Mouse (Mus musculus) heart, adult 11 months (tissue): ENCODE results near the gene Heatr5a.

Experiments used
- DNase-seq: peaks from one replicate; pipeline ENCODE4 v3.0.0; 2022

Gene Heatr5a

GRCm38 (mm10) chr12:51971070-51971664 lies at the start of gene Heatr5a:
TSS of gene Heatr5a (minus strand) at chr12:51971321.
- DNase-seq: peak; percentile 99

- DNase-seq: no peak
Measured at GRCm38 (mm10) chr12:52014494-52015029, 43.4 kb upstream of the Heatr5a start.

GRCm38 (mm10) chr12:52014044-52014443 lies 42.9 kb upstream of the Heatr5a start:
- DNase-seq: no peak

GRCm38 (mm10) chr12:52013274-52013673 lies 42.2 kb upstream of the Heatr5a start:
- no peak for DNase-seq

- peak; percentile 67 for DNase-seq
Measured at GRCm38 (mm10) chr12:52012159-52012558, 41.0 kb upstream of the Heatr5a start.

- no peak for DNase-seq
Measured at GRCm38 (mm10) chr12:52010630-52010961, 39.5 kb upstream of the Heatr5a start.

- DNase-seq: no peak
Measured at GRCm38 (mm10) chr12:52009928-52010629, 39.0 kb upstream of the Heatr5a start.

GRCm38 (mm10) chr12:52006633-52006994 lies 35.5 kb upstream of the Heatr5a start:
- DNase-seq: no peak

GRCm38 (mm10) chr12:52005877-52006632 lies 34.9 kb upstream of the Heatr5a start, which contains the start of gene Dtd2:
TSS of gene Dtd2 (minus strand) at chr12:52006501.
- DNase-seq: peak; percentile 99

GRCm38 (mm10) chr12:52002746-52003145 lies 31.6 kb upstream of the Heatr5a start:
- DNase-seq: no peak

GRCm38 (mm10) chr12:52001544-52001943 lies 30.4 kb upstream of the Heatr5a start:
- peak; percentile 91 for DNase-seq

GRCm38 (mm10) chr12:51998366-51998932 lies 27.3 kb upstream of the Heatr5a start:
- no peak for DNase-seq

- DNase-seq: no peak
Measured at GRCm38 (mm10) chr12:51995738-51996536, 24.8 kb upstream of the Heatr5a start.

GRCm38 (mm10) chr12:51990629-51991028 lies 19.5 kb upstream of the Heatr5a start:
- DNase-seq: no peak

GRCm38 (mm10) chr12:51988536-51988935 lies 17.4 kb upstream of the Heatr5a start:
- DNase-seq: peak; percentile 68

- peak; percentile 92 for DNase-seq
Measured at GRCm38 (mm10) chr12:51985826-51986225, 14.7 kb upstream of the Heatr5a start.

GRCm38 (mm10) chr12:51985163-51985748 lies 14.1 kb upstream of the Heatr5a start:
- peak; percentile 81 for DNase-seq

- DNase-seq: peak; percentile 79
Measured at GRCm38 (mm10) chr12:51983625-51984024, 12.5 kb upstream of the Heatr5a start.

GRCm38 (mm10) chr12:51976531-51976930 lies 5.4 kb upstream of the Heatr5a start:
- DNase-seq: peak; percentile 92

GRCm38 (mm10) chr12:51974381-51974780 lies 3.3 kb upstream of the Heatr5a start:
- peak; percentile 79 for DNase-seq

GRCm38 (mm10) chr12:51972269-51973065 lies 1.3 kb upstream of the Heatr5a start:
- peak; percentile 75 for DNase-seq
